Mouse (Mus musculus) embryonic fibroblast, embryonic 13.5 days (primary cell): ENCODE measurements at regions not wholly inside any gene's neighbourhood (a gene's known extent, or its start where the extent isn't known, plus 50 kb on each side); places are given as distances from the start of the nearest gene placed in this dataset.

ENCODE experiments used
- CTCF ChIP-seq: IDR thresholded peaks from 2 replicates; pipeline ENCODE4 v1.5.1; 2011; ENCODE audit warnings: mild to moderate bottlenecking, control low read depth, low read length, moderate library complexity, borderline replicate concordance; ENCODE audit not compliant: insufficient read depth
- POLR2A ChIP-seq: IDR thresholded peaks from 2 replicates; pipeline ENCODE4 v1.6.1; 2011; ENCODE audit warnings: low read depth, mild to moderate bottlenecking, control low read depth, low read length, moderate library complexity

DNA sequence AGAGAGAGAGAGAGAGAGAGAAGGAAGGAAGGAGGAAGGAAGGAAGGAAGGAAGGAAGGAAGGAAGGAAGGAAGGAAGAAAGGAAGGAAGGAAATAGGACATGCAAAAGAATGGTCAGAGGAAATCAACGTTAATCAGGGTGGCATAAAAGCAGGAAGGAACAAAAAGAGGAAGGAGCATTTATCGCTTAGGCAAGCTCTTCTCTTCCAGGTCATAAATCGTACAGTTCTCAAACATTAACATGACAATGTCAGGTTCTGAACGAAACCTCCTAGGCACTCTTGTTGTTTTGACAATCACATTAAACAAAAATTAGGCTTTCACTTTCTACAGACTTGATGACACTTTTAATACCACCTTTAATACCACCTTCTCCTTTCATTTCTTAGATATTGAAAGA is 594.0 kb downstream of the Efna5 start:
- no peak for TF ChIP-seq CTCF
- no peak for TF ChIP-seq POLR2A
